Mouse (Mus musculus): ENCODE data around the gene Pspn. TPM values are rescaled to one million over a fixed set of nuclear protein-coding genes. Genes with fewer than 3 reads are reported as not detected.

Pspn gene
- total and polyA plus RNA-seq, 2 experiments from 2014 or later, result 0.27 TPM; not detected in 1

GRCm38 (mm10) chr17:57032854-57033253, 33.0 kb upstream of the Pspn start:
- no peak overlapping the region for H3K4me3 ChIP-seq (ENCODE audit: low read depth, low read length)

GRCm38 (mm10) chr17:57031661-57032420, 32.0 kb upstream of the Pspn start:
- Histone ChIP-seq H3K4me1 (ENCODE audit: control insufficient read depth, insufficient read depth) (peaks cover 19% of the 10 kb centered on the region), H3K9ac (replicated peaks; ENCODE audit: low read depth, low read length) (peak overlapping the region; percentile 40; the same call in 1 of the 2 replicates), H3K27me3 (ENCODE audit: control insufficient read depth, insufficient read depth, low read length) (no peaks in the 10 kb centered on the region), H3K27ac (ENCODE audit: low read depth) (peak overlapping the region; percentile 89), H3K9me3 (replicated peaks; ENCODE audit: control insufficient read depth, low read length) (no peaks in the 10 kb centered on the region), H3K36me3 (replicated peaks; ENCODE audit: control insufficient read depth, insufficient read depth, low read length) (peaks cover 19% of the 10 kb centered on the region), H3K4me2 (ENCODE audit: low read depth, low read length) (peak overlapping the region; percentile 62), H3K4me3 (ENCODE audit: low read depth, low read length) (peak overlapping the region; percentile 36)
- DNase-seq (ENCODE audit: low spot score) (peak; percentile 100), ATAC-seq (ENCODE audit: insufficient read depth, low read depth) (peak; percentile 95)
- WGBS, result under 1% methylated on average over 38 of the region's 38 CpGs
- no peak for TF ChIP-seq CTCF (IDR thresholded peaks at IDR 0.05; ENCODE audit: low read depth)
- no peak for TF ChIP-seq EP300 (IDR thresholded peaks at IDR 0.05; ENCODE audit: low read depth)

More at GRCm38 (mm10) chr17:57032854-57033253, 33.0 kb upstream of the Pspn start:
- DNase-seq (ENCODE audit: low spot score) (no peak), ATAC-seq (ENCODE audit: insufficient read depth, low read depth) (no peak)
- WGBS, result 93% methylated on average over 4 of the region's 4 CpGs
- no peaks in the 10 kb centered on the region for H3K27me3 ChIP-seq (ENCODE audit: control insufficient read depth, insufficient read depth, low read length)
- H3K9me3 ChIP-seq (replicated peaks; ENCODE audit: control insufficient read depth, low read length), result no peaks in the 10 kb centered on the region
- no peak overlapping the region for H3K9ac ChIP-seq (replicated peaks; ENCODE audit: low read depth, low read length)
- H3K27ac ChIP-seq (ENCODE audit: low read depth), result no peak overlapping the region
- H3K4me2 ChIP-seq (ENCODE audit: low read depth, low read length), result peak overlapping the region; percentile 62; the same call in 1 of the 2 replicates
- TF ChIP-seq EP300 (IDR thresholded peaks at IDR 0.05; ENCODE audit: low read depth) (no peak), CTCF (IDR thresholded peaks at IDR 0.05; ENCODE audit: low read depth) (no peak)
- H3K4me1 ChIP-seq (ENCODE audit: control insufficient read depth, insufficient read depth), result peaks cover 19% of the 10 kb centered on the region
- peaks cover 10% of the 10 kb centered on the region for H3K36me3 ChIP-seq (replicated peaks; ENCODE audit: control insufficient read depth, insufficient read depth, low read length)

GRCm38 (mm10) chr17:57030931-57031660, 31.3 kb upstream of the Pspn start, which contains the start of gene Khsrp:
Khsrp (minus strand) TSS chr17:57031522.
- WGBS, result under 1% methylated on average over 68 of the region's 99 CpGs
- no peak for ATAC-seq (ENCODE audit: insufficient read depth, low read depth)
- peak within 1 kb of the TSS; percentile 100 for H3K9ac ChIP-seq (replicated peaks; ENCODE audit: low read depth, low read length)
- peaks cover 19% of the 10 kb centered on the region for H3K4me1 ChIP-seq (ENCODE audit: control insufficient read depth, insufficient read depth)
- peak; percentile 12 for DNase-seq (ENCODE audit: low spot score)
- H3K27me3 ChIP-seq (ENCODE audit: control insufficient read depth, insufficient read depth, low read length), result no peaks in the 10 kb centered on the region
- peak within 1 kb of the TSS; percentile 94 for H3K27ac ChIP-seq (ENCODE audit: low read depth)
- peak within 1 kb of the TSS; percentile 94 for H3K4me2 ChIP-seq (ENCODE audit: low read depth, low read length)
- TF ChIP-seq CTCF (IDR thresholded peaks at IDR 0.05; ENCODE audit: low read depth), result no peak
- no peak for TF ChIP-seq EP300 (IDR thresholded peaks at IDR 0.05; ENCODE audit: low read depth)
- H3K36me3 ChIP-seq (replicated peaks; ENCODE audit: control insufficient read depth, insufficient read depth, low read length), result peaks cover 26% of the 10 kb centered on the region
- H3K9me3 ChIP-seq (replicated peaks; ENCODE audit: control insufficient read depth, low read length), result no peaks in the 10 kb centered on the region
- H3K4me3 ChIP-seq (ENCODE audit: low read depth, low read length), result peak within 1 kb of the TSS; percentile 86

GRCm38 (mm10) chr17:57029691-57030090, 29.9 kb upstream of the Pspn start:
- peaks cover 40% of the 10 kb centered on the region for H3K36me3 ChIP-seq (replicated peaks; ENCODE audit: control insufficient read depth, insufficient read depth, low read length)
- H3K27me3 ChIP-seq (ENCODE audit: control insufficient read depth, insufficient read depth, low read length), result no peaks in the 10 kb centered on the region
- no peak for TF ChIP-seq EP300 (IDR thresholded peaks at IDR 0.05; ENCODE audit: low read depth)
- no peak for TF ChIP-seq CTCF (IDR thresholded peaks at IDR 0.05; ENCODE audit: low read depth)
- H3K27ac ChIP-seq (ENCODE audit: low read depth), result no peak overlapping the region; the same call in 1 of the 2 replicates
- WGBS, result 23% methylated on average over 8 of the region's 8 CpGs
- peak overlapping the region; percentile 86 for H3K4me3 ChIP-seq (ENCODE audit: low read depth, low read length)
- peak overlapping the region; percentile 100; the same call in 1 of the 2 replicates for H3K9ac ChIP-seq (replicated peaks; ENCODE audit: low read depth, low read length)
- H3K4me1 ChIP-seq (ENCODE audit: control insufficient read depth, insufficient read depth), result peaks cover 19% of the 10 kb centered on the region
- no peaks in the 10 kb centered on the region for H3K9me3 ChIP-seq (replicated peaks; ENCODE audit: control insufficient read depth, low read length)
- DNase-seq (ENCODE audit: low spot score) (peak; percentile 16), ATAC-seq (ENCODE audit: insufficient read depth, low read depth) (no peak)
- peak overlapping the region; percentile 94 for H3K4me2 ChIP-seq (ENCODE audit: low read depth, low read length)

GRCm38 (mm10) chr17:57027471-57027870, 27.7 kb upstream of the Pspn start:
- ATAC-seq (ENCODE audit: insufficient read depth, low read depth), result no peak
- H3K27me3 ChIP-seq (ENCODE audit: control insufficient read depth, insufficient read depth, low read length), result no peaks in the 10 kb centered on the region
- H3K9ac ChIP-seq (replicated peaks; ENCODE audit: low read depth, low read length), result no peak overlapping the region
- DNase-seq (ENCODE audit: low spot score), result no peak
- H3K36me3 ChIP-seq (replicated peaks; ENCODE audit: control insufficient read depth, insufficient read depth, low read length), result peaks cover 62% of the 10 kb centered on the region
- H3K4me1 ChIP-seq (ENCODE audit: control insufficient read depth, insufficient read depth), result peaks cover 18% of the 10 kb centered on the region
- no peak overlapping the region for H3K27ac ChIP-seq (ENCODE audit: low read depth)
- 88% methylated on average over 4 of the region's 4 CpGs for WGBS
- no peaks in the 10 kb centered on the region for H3K9me3 ChIP-seq (replicated peaks; ENCODE audit: control insufficient read depth, low read length)
- H3K4me3 ChIP-seq (ENCODE audit: low read depth, low read length), result no peak overlapping the region
- TF ChIP-seq EP300 (IDR thresholded peaks at IDR 0.05; ENCODE audit: low read depth), result no peak
- no peak for TF ChIP-seq CTCF (IDR thresholded peaks at IDR 0.05; ENCODE audit: low read depth)
- H3K4me2 ChIP-seq (ENCODE audit: low read depth, low read length), result no peak overlapping the region

All from heart, postnatal 0 days (tissue).